8 mouse cellular contexts compared by ENCODE assay signal in the genomic region with DNA sequence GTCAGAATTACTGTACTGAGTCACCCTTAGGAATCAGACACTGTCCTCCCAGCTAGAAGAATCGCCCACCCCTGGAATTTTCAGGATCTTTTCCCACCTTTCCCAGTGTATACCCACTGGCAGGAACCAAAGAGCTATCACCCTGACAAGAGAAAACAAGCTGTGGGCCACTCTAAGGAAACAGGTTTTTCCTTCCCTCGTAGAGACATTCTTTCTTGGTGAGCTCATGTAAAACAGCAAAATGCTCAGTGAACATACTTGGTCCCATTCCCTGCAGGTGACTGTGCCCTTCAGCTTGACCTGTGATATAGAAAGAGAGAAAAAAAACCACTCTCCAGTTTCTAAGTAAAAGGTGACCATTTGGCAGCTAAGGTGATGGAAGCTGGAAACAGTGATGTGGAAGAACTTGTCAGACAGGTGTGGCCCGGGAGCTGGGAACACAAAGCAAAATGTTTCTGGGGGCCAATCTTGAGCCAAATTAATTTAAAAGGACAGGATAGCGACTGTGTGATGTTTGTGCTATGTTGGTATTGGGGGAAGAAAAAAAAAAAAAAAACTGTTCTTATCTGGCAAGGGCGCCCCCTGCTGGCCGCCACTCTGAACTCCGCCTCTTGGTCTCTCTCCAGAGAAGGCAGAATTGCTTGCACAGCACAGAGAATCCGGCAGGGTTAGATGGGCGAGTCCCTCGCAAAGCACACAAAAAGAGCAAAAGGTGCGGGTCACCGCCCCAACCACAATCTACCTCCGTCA.
DNase-seq lines count a peak whose midpoint lies in the region; ATAC-seq and TF ChIP-seq lines count a peak whose summit lies in the region.

No protein-coding gene starts in this region.

- CTCF ChIA-PET in Patski (lab: Charles Lee), result interaction anchor here (0.8 to 1.1 kb wide), 6 partner anchors 8 to 196 kb away, joined by 3 to 6 read pairs (median 3); no protein-coding TSS in a partner anchor

- no peaks in the 10 kb centered on the region for H3K36me3 ChIP-seq in hindbrain, embryonic 12.5 days

- H3K4me1 ChIP-seq in hindbrain, embryonic 12.5 days, result peaks cover 32% of the 10 kb centered on the region

- no peak overlapping the region for H3K9ac ChIP-seq in hindbrain, embryonic 12.5 days

- no peaks in the 10 kb centered on the region for H3K9me3 ChIP-seq in hindbrain, embryonic 12.5 days (replicated peaks)

- WGBS in hindbrain, embryonic 12.5 days, result 17% methylated on average over 13 of the region's 13 CpGs

- no peaks in the 10 kb centered on the region for H3K27me3 ChIP-seq in Patski
- H3K27me3 ChIP-seq in hindbrain, embryonic 12.5 days, result no peaks in the 10 kb centered on the region

- DNase-seq in Patski (ENCODE audit: low read depth, low spot score), result peak; percentile 19
- DNase-seq in cerebellum, postnatal 10 days, result peak; percentile 92 to 95
- peak; percentile 61 to 74 for DNase-seq in frontal cortex, postnatal 14 days (ENCODE audit: low spot score in 2 of 2)
- peak; percentile 76 to 86 for DNase-seq in layer of hippocampus, postnatal 14 days (ENCODE audit: low spot score in 2 of 2)
- DNase-seq in lung, postnatal 14 days, result peak; percentile 85
- peak; percentile 76 for DNase-seq in right cerebral cortex, adult 18-20 months
- DNase-seq in urinary bladder, adult 2 months (ENCODE audit: low spot score), result peak; percentile 68

- H3K4me2 ChIP-seq in hindbrain, embryonic 12.5 days (replicated peaks), result peak overlapping the region; percentile 46

- POLR2A ChIA-PET in Patski (lab: Charles Lee), result interaction anchor here (0.7 kb wide), 1 partner anchor 69 kb away, joined by 3 read pairs; no protein-coding TSS in a partner anchor

- TF ChIP-seq CTCF in Patski (IDR thresholded peaks at IDR 0.05), result peak; percentile 91

- H3K27ac ChIP-seq in hindbrain, embryonic 12.5 days, result no peak overlapping the region

- in situ Hi-C loops in Patski (cut with MboI; ENCODE audit: low pct_unique_long_range_greater_than_20kb), result no loop called here

- H3K4me3 ChIP-seq in hindbrain, embryonic 12.5 days, result peak overlapping the region; percentile 19

- ATAC-seq in Patski, result peak; percentile 81
- ATAC-seq in hindbrain, embryonic 12.5 days (ENCODE audit: low FRiP score), result peak; percentile 71; the same call in 1 of the 2 replicates

Comparison
In these comparisons a context has a peak if more than half of its experiments do, and no peak if none do; other contexts are left out.
1. DNase-seq: peak in every context shown above with its lines; median percentile 94 in cerebellum, postnatal 10 days; 85 in lung, postnatal 14 days; 81 in layer of hippocampus, postnatal 14 days; 76 in right cerebral cortex, adult 18-20 months; 68 in urinary bladder, adult 2 months; 68 in frontal cortex, postnatal 14 days; 19 in Patski.